Mouse (Mus musculus): ENCODE data around the gene Shisal2a.

The Shisal2a gene

GRCm38 (mm10) chr4:108383183-108383714 is at the start of gene Shisal2a:
Shisal2a (minus strand) TSS chr4:108383349.
- peak; percentile 55 for DNase-seq (ENCODE audit: extremely low spot score)

DNA sequence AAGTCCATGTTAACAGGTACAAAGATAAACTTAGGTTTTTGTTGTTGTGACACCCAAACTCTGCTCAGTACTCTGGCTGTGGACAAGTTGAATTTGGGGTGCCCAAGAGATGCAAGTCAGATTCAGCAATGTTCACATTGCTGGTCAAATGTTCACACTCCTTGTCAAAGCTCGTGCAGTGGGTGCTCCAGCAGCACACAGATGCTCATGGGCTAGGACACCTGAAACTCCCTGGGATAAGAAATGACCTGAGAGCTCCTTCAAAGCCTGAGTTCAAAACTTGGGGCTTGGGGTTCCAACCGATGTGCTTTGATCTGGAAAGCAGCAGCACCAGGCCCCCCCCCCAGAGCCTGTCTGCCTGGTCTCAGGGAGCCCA is 48.4 kb upstream of the Shisal2a start:
- no peak for DNase-seq (ENCODE audit: extremely low spot score)

- peak; percentile 85 for DNase-seq (ENCODE audit: extremely low spot score)
Measured at GRCm38 (mm10) chr4:108430656-108431560, 47.8 kb upstream of the Shisal2a start.

GRCm38 (mm10) chr4:108428341-108428721 is 45.2 kb upstream of the Shisal2a start:
- DNase-seq (ENCODE audit: extremely low spot score): no peak

- DNase-seq (ENCODE audit: extremely low spot score): no peak
Measured at GRCm38 (mm10) chr4:108427719-108428340, 44.7 kb upstream of the Shisal2a start.

DNA sequence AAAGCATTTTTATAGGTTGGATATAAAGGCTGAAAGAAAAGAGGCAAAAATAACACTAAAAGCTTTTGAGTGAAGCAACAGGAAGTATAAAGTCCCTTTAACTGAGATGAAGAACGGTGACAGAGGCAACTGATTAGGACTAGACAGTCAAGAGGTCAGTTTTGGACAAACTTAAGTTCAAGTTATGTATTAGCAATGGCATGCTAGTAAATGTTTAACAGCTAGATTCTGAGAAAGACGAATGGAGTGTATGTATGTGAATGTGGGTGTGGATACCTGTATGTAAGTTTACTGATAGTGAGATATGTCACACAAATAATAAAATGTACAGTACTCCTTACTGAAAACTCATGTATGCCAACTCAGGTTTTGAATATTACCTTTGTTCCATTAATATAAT is 41.4 kb upstream of the Shisal2a start:
- DNase-seq (ENCODE audit: extremely low spot score): no peak

DNA sequence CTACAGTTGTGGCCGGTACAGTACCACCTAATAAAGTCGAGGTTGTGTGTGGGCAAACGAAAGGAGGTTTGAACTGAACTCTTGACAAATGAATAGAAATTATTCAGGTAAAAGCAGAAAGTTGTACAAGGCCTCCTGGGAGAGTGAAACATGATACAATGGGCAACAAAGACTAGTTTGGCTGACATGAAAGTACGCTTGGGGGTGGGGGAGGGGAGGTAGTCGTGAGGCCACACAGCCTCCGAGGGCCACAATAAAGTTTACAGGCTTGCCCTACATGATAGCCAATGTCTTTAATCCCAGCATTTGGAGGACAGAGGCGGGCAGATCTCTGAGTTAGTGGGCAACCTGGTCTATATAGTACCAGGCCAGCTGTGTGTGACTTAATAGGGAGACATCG is 24.5 kb upstream of the Shisal2a start:
- peak; percentile 53 for DNase-seq (ENCODE audit: extremely low spot score)

GRCm38 (mm10) chr4:108406861-108407401 is 23.8 kb upstream of the Shisal2a start, which contains the start of gene Gpx7:
Gpx7 (minus strand) TSS chr4:108406961.
- peak; percentile 52 for DNase-seq (ENCODE audit: extremely low spot score)

- peak; percentile 68 for DNase-seq (ENCODE audit: extremely low spot score)
Measured at GRCm38 (mm10) chr4:108406138-108406860, 23.1 kb upstream of the Shisal2a start.

GRCm38 (mm10) chr4:108405766-108406137 is 22.6 kb upstream of the Shisal2a start:
- no peak for DNase-seq (ENCODE audit: extremely low spot score)

GRCm38 (mm10) chr4:108403861-108404635 is 20.9 kb upstream of the Shisal2a start:
- no peak for DNase-seq (ENCODE audit: extremely low spot score)

DNA sequence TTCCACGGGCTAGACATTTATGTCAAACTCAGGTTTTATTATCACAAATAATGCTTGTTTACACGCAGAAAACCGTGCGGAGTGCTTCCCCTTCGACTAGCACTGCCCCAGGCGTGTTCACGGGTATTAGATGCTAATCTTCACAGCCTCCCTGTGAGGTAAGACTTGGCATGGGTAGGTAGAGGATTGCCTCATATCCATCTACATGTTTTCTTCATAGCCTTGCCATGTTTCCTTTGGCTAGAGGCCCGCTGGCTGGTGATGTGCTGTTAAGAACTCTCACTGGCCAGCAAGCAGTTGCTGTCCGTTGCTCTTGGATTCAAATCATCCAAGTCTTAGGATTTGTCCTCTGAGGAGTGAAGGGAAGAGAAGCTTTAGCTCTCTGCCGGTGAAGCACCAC is 17.2 kb upstream of the Shisal2a start:
- no peak for DNase-seq (ENCODE audit: extremely low spot score)

GRCm38 (mm10) chr4:108394236-108394635 is 11.1 kb upstream of the Shisal2a start:
- DNase-seq (ENCODE audit: extremely low spot score): no peak

DNA sequence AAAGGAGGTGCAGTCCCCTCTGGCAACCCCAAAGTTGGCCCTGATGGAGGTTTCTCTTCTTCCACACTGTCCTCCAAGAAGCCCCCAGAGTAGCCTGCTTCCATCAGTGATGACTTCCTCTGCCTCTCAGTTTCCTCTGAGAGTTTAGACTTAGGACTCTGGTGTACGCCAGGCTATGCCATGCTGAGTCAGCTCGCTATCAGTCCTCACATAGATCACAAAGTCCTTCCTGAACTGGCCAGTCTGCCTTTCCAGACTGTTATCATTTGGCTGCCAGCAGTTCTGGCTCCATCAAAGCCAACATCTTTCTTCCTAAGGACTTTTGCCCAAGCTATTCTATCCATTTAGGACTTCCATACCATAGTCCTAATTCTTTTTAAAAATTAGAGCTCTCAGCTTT is 9.4 kb upstream of the Shisal2a start:
- DNase-seq (ENCODE audit: extremely low spot score): no peak

DNA sequence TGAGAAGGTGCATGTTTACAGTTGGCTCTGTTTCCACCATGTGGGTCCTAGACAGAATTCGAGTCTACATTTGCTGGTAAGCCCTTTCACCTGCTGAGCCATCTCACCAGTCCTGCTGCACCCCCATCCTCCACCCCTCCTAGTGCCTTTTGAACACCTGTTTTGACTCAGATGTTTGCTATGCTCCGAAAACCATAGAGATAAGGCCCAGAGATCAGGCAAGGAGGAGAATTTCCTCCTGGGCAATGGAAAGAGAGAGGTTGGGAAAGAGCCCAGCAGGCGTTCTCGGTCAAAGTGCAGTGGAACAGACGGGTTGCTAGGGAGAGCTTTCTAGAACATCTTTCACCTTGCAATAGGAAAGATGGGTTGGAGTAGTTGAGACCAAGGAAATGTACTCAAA is 8.0 kb upstream of the Shisal2a start:
- DNase-seq (ENCODE audit: extremely low spot score): no peak

- DNase-seq (ENCODE audit: extremely low spot score): no peak
Measured at GRCm38 (mm10) chr4:108388741-108389140, 5.6 kb upstream of the Shisal2a start.

- DNase-seq (ENCODE audit: extremely low spot score): peak; percentile 73
Measured at GRCm38 (mm10) chr4:108387681-108388253, 4.6 kb upstream of the Shisal2a start.

GRCm38 (mm10) chr4:108387106-108387505 is 4.0 kb upstream of the Shisal2a start:
- DNase-seq (ENCODE audit: extremely low spot score): no peak

DNA sequence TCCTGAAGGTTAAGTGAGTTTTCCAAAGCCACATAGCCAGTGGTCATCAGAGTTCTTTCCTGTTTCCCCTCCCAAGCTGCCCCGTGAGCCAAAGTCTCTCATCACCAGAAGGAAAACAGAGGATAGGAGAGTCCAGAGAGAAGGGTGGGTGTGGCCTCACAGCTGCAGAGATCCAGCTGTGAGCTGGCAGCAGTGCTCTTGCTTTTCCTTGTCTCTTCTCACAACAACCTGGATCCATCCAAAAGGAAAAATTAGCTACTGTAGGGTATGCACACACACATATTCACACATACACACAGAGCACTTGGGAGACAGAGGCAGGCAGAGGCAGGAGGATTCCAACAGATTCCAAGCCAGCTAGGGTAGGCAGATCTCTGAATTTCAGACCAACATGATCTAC is 2.9 kb upstream of the Shisal2a start:
- DNase-seq (ENCODE audit: extremely low spot score): no peak

GRCm38 (mm10) chr4:108380146-108380545 is 3.0 kb downstream of the Shisal2a start:
- no peak for DNase-seq (ENCODE audit: extremely low spot score)

DNA sequence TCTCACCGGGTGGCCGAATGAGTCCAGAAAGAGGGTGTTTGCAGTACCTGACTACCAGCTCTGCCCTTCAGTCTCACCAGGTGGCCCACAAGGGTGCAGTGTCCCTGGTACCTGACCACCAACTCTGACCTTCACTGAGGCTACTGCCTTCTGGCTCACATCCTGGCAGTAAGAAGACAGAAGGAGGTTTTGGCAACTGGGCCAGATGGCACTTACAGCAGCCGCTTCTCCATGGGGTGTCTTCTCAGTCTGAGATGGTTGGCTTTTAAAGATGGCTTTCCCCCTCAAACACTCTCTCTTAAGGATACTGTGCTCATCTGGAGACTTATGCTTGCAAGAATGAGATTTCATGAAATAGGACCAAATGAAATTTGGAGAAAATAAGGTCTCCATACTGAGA is 3.7 kb downstream of the Shisal2a start:
- no peak for DNase-seq (ENCODE audit: extremely low spot score)

All from embryo, embryonic 9.5 days (tissue).